Mouse (Mus musculus): Measurements from ENCODE around the gene Pdcd2.

The Pdcd2 gene

GRCm38 (mm10) chr17:15526304-15526703, 797 bp downstream of the Pdcd2 start:
- POLR2A ChIA-PET: interaction anchor here (0.7 to 4.0 kb wide), 34 partner anchors 8 to 553 kb away, joined by 3 to 38 read pairs (median 6); partner anchors contain the start of genes Prdm9 (in 4 of the 4), Psmb1 (in 3 of the 4) and Tbp (in 3 of the 4)

GRCm38 (mm10) chr17:15518766-15519165, 8.3 kb downstream of the Pdcd2 start:
- ChIA-PET POLR2A (interaction anchor here in 2 of 4 experiments (1.0 to 4.4 kb wide), 6 partner anchors 8 to 46 kb away, joined by 3 to 19 read pairs (median 4); partner anchors contain the start of genes Pdcd2 (in 1 of the 2), Prdm9 (in 1 of the 2), Psmb1 (in 1 of the 2) and Tbp (in 1 of the 2)), CTCF (no interaction called here)

More at GRCm38 (mm10) chr17:15526304-15526703, 797 bp downstream of the Pdcd2 start:
- CTCF ChIA-PET: interaction anchor here in 2 of 4 experiments (0.5 to 0.7 kb wide), 3 partner anchors 52 to 460 kb away, joined by 3 read pairs; no protein-coding TSS in a partner anchor

- POLR2A ChIA-PET: interaction anchor here in 2 of 4 experiments (0.8 to 4.4 kb wide), 4 partner anchors 8 to 18 kb away, joined by 3 to 19 read pairs (median 6); partner anchors contain the start of genes Pdcd2 (in 1 of the 2), Psmb1 (in 1 of the 2) and Tbp (in 1 of the 2)
- CTCF ChIA-PET: no interaction called here
Measured at GRCm38 (mm10) chr17:15518186-15518585, 8.9 kb downstream of the Pdcd2 start.

- CTCF ChIA-PET: no interaction called here
- POLR2A ChIA-PET: interaction anchor here in 3 of 4 experiments (0.8 to 4.4 kb wide), 4 partner anchors 9 to 18 kb away, joined by 3 to 19 read pairs (median 6); partner anchors contain the start of genes Pdcd2 (in 2 of the 3), Psmb1 (in 1 of the 3) and Tbp (in 1 of the 3)
Measured at GRCm38 (mm10) chr17:15517776-15518175, 9.3 kb downstream of the Pdcd2 start.

- CTCF ChIA-PET: no interaction called here
Measured at GRCm38 (mm10) chr17:15510694-15511093, 16.4 kb downstream of the Pdcd2 start.

GRCm38 (mm10) chr17:15499656-15500394, 27.3 kb downstream of the Pdcd2 start, which contains the start of the genes Psmb1 and Tbp:
Gene Psmb1 (minus strand): TSS chr17:15499751.
Gene Tbp (plus strand): TSS chr17:15499888.
- ChIA-PET CTCF (interaction anchor here in 2 of 4 experiments (0.8 to 1.1 kb wide), 3 partner anchors 26 to 224 kb away, joined by 3 to 4 read pairs (median 4); no protein-coding TSS in a partner anchor), POLR2A (interaction anchor here in 3 of 4 experiments (0.7 to 2.9 kb wide), 47 partner anchors 9 to 557 kb away, joined by 3 to 22 read pairs (median 5); partner anchors contain the start of genes Pdcd2 (in 3 of the 3), Prdm9 (in 3 of the 3), 1600012H06Rik (in 1 of the 3) and Chd1 (in 1 of the 3))

More at GRCm38 (mm10) chr17:15510694-15511093, 16.4 kb downstream of the Pdcd2 start:
- POLR2A ChIA-PET: interaction anchor here in 2 of 4 experiments (1.0 to 1.3 kb wide), 3 partner anchors 8 to 53 kb away, joined by 3 read pairs; partner anchors contain the start of gene Prdm9 (in 1 of the 2)

GRCm38 (mm10) chr17:15498753-15499113, 28.4 kb downstream of the Pdcd2 start:
- ChIA-PET CTCF (interaction anchor here in 1 of 4 experiments (0.8 kb wide), 1 partner anchor 26 kb away, joined by 4 read pairs; no protein-coding TSS in a partner anchor), POLR2A (interaction anchor here in 3 of 4 experiments (0.9 to 2.9 kb wide), 26 partner anchors 8 to 556 kb away, joined by 3 to 22 read pairs (median 5); partner anchors contain the start of genes Prdm9 (in 3 of the 3), 1600012H06Rik (in 1 of the 3), Dll1 (in 1 of the 3) and Pdcd2 (in 1 of the 3))

- ChIA-PET CTCF (no interaction called here), POLR2A (interaction anchor here in 3 of 4 experiments (0.6 to 2.9 kb wide), 40 partner anchors 8 to 563 kb away, joined by 3 to 22 read pairs (median 5); partner anchors contain the start of genes Pdcd2 (in 3 of the 3), Dll1 (in 1 of the 3) and Prdm9 (in 1 of the 3))
Measured at GRCm38 (mm10) chr17:15497882-15498752, 29.0 kb downstream of the Pdcd2 start.

GRCm38 (mm10) chr17:15490542-15490941, 36.6 kb downstream of the Pdcd2 start:
- CTCF ChIA-PET: no interaction called here
- POLR2A ChIA-PET: interaction anchor here in 3 of 4 experiments (0.7 to 2.4 kb wide), 10 partner anchors 7 to 74 kb away, joined by 3 to 20 read pairs (median 4); partner anchors contain the start of genes Psmb1 (in 2 of the 3), Tbp (in 2 of the 3) and Prdm9 (in 1 of the 3)

- ChIA-PET CTCF (interaction anchor here (0.5 to 2.8 kb wide), 10 partner anchors 16 to 408 kb away, joined by 3 to 14 read pairs (median 3); partner anchors contain the start of genes Fam120b (in 1 of the 4), Psmb1 (in 1 of the 4) and Tbp (in 1 of the 4)), POLR2A (interaction anchor here in 3 of 4 experiments (0.6 to 2.5 kb wide), 13 partner anchors 11 to 407 kb away, joined by 3 to 8 read pairs (median 4); partner anchors contain the start of genes Fam120b (in 1 of the 3) and Pdcd2 (in 1 of the 3))
Measured at GRCm38 (mm10) chr17:15472671-15473070, 54.4 kb downstream of the Pdcd2 start.

Data from embryonic stem cell, embryonic (primary cell).